Mouse (Mus musculus): Measurements from ENCODE around the gene Guca2b.
"Not testable (repeated sequence)": the region's sequence is repeated elsewhere in the genome, so short reads cannot be mapped to it uniquely, and the experiment has no call there.

The Guca2b gene

GRCm38 (mm10) chr4:119658246-119658645 lies 508 bp downstream of the Guca2b start:
- no peak for DNase-seq (ENCODE audit: extremely low read depth, insufficient read length, low spot score)

DNA sequence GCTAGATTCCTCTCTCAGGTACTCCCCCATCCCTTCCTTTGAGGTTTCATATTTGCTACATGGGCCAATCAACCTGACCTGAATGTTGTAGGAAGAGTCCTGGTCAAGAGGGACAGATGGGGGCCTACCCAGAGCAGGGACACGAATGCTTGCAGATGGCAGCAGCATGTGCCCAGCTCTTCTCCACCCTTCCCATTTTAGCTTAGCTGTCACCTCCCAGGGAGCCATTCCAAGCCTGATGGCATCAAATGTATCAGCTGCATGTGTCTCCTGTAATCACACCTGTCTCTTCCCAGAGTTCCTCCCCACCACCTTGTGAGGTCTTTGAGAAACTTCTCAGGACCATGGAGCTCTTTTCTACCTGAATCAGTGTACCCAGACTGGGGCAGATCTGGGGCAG lies 1.7 kb downstream of the Guca2b start:
- DNase-seq (ENCODE audit: extremely low read depth, insufficient read length, low spot score), result no peak

DNA sequence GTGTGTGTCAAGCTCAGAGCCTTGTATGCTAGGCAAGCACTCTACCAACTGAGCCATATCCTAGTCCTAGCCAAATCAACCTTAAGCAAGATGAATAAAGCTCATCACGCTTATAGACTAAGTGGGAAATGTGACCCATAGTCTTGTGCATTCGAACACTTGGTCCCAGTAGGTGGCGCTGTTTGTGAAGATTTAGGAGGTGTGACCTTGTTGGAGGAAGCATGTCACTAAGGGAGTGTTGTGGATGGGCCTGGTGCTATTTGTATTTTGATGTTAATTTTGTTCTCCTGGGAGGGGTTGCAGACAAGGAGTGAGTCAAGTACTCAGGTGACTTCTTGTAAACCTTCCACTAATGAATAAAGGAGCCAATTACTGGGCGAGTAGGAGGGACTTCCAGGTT lies 16.1 kb downstream of the Guca2b start:
- DNase-seq (ENCODE audit: extremely low read depth, insufficient read length, low spot score), result no peak

- DNase-seq (ENCODE audit: extremely low read depth, insufficient read length, low spot score), result no peak
Measured at GRCm38 (mm10) chr4:119638656-119639055, 20.1 kb downstream of the Guca2b start.

DNA sequence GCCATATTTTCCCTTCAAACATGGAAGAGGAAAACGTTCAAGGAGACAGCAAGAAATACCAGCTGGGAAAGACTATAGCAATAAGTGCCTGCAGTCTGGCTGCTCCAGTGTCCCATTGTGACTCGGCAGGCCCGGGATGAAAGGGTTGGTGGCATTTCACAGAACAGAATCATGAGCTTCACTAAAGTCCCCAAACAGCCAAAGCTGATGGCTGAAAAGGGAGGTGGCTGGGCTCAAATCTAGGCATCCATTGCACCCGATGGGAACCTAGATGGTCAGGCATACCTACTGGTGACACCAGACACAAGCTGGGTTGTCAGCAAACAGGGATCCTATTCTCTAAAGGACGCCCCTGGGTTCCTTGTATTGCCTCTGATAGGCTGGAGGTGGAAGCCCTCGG lies 20.8 kb downstream of the Guca2b start:
- DNase-seq (ENCODE audit: extremely low read depth, insufficient read length, low spot score), result no peak

DNA sequence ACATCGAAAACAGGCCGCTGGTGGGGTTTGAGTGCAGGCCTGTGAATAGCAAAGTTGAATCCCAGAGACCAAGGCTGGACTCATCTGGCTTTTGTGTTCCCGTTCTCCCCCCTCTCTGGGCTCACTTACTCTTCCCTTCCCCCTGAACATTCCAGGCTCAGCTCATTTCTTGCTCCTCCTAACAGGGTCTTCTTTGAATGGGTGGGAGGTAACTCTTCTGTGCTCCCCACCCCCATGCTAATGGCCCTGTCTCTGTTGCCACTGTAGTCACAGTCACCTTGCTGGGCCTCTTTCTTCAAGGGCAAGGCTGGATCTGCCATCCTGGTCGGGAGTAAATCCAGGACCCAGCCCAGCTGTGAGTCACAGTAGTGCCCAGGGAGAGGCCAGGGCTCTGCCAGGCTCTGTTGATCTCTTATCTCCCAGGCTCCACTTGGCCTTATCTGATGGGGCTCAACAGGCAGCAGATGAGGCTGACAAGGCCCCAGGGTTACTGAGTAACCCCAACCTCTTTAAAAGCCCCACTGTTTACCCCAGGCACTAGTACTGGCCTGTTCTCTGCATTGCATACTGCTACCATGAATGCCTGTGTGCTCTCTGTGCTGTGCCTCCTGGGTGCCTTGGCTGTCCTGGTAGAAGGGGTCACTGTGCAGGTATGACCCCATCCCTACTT lies 21.4 kb downstream of the Guca2b start, which contains the start of gene Guca2a:
TSS of gene Guca2a (plus strand) at position 529 of the 670 bp plus-strand sequence.
- no peak for DNase-seq (ENCODE audit: extremely low read depth, insufficient read length, low spot score)

- no peak for DNase-seq (ENCODE audit: extremely low read depth, insufficient read length, low spot score)
Measured at GRCm38 (mm10) chr4:119636731-119637130, 22.0 kb downstream of the Guca2b start.

DNA sequence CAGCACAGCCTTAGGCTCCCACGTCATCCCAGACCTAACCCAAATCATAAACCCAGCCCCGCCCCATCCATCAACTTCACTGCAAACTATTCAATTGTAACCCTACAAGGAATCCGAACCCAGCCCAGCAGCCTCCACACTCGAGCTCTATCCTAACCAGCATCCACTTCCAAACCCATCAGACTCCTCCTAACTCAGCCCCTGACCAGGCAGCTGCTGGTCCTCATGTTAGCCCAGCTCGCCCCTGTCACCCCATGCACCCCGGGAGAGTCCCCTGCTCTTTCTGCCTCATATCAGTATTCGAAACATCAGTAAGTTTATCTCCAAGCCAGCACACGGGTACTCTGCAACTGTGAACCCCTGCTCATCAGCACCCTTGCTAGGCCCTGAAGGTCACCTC lies 23.1 kb downstream of the Guca2b start:
- no peak for DNase-seq (ENCODE audit: extremely low read depth, insufficient read length, low spot score)

DNA sequence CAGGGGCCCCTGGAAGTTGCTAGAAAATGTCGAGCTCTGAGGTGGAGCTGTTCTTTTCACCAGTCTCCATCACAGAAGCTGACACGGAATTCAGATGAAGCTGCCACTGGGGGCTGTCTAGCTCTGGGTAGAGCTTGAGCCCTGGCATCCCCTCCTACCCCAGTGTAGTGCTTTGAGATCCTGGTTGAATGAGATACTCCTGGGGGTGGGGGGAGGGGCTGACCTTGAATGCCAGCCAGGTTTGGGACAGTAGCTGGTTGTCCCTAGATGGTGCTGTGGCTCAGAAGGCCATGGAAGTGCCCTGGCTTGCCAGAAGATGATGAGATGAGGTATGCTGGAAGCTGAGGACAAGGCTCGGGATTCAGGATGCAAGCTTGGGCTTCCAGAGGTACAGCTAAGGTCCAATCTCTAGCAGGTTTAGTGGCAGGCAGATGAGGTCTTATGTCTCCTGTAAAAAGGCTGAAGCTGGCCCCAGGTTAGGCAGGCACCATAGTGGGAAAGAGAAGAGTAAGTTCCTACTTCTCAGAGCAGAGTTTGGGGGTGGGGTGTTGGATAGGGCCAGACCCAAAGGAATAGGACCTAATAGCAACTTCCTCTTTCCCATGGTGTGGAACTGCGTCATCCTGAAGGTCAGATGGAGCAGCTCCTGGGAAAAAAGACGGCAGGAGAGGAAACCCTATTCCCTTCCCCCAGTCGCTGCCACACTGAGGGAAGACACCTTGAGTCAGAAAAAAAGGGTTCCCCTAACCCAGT lies 23.7 kb downstream of the Guca2b start:
- no peak for DNase-seq (ENCODE audit: extremely low read depth, insufficient read length, low spot score)

DNA sequence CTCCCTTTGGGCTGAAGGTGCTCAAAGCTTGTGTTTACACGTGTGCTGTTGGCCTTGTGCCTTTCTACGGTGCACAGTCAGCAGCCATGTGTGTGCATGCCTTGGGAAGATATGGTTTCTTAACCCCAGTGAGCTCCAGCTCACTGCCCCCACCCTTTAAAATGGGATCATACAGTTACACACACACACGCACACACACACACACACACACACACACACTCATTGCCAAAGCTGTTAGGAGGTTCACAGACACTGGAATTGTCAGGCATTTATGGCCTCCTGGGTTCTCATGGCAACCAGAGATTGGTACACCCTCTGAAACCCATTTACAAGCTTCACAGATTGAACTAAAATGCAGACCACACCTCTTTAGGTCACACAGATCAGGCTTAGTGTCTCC lies 24.8 kb downstream of the Guca2b start:
- DNase-seq (ENCODE audit: extremely low read depth, insufficient read length, low spot score), result no peak

DNA sequence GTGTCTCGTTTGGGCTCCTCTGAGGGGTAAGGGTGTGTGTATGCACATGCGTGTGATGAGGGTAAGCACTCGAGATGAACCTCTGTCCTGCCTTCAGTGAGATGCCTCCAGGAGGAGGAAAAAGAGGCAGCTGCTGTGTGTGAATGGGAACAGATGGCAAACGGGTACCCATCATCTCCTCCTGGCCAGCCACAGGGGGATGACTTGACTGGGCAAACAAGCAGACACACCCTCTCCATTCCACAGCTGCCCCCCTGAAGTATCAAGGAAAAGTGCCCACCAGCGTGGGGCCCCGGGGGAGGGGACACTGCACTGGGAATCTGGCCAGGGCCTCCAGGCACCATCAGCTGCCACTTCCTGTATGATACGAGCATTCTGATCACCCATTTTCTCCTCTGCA lies 25.4 kb downstream of the Guca2b start:
- no peak for DNase-seq (ENCODE audit: extremely low read depth, insufficient read length, low spot score)

DNA sequence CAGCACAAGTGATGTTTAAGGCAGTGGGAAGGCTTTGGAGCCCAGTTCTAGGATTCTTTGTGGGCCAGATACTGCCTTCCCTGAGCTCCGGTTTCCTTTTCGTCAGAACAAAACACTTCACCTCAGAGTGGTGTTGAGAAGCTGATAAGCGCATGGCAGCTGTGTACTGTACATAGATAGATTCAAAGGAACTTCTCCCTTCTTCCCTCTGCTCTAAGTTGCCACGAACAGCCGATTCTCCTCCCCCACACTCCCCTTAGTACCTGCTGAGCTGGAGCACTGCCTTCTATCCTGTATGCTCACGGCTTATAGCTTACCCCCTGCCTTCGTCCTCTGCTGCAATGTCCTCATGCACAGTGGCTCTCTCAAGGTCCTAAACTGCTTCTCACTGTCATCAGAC lies 26.0 kb downstream of the Guca2b start:
- DNase-seq (ENCODE audit: extremely low read depth, insufficient read length, low spot score), result no peak

- DNase-seq (ENCODE audit: extremely low read depth, insufficient read length, low spot score), result no peak
Measured at GRCm38 (mm10) chr4:119631115-119631919, 27.4 kb downstream of the Guca2b start.

- DNase-seq (ENCODE audit: extremely low read depth, insufficient read length, low spot score), result not testable (repeated sequence)
Measured at GRCm38 (mm10) chr4:119628363-119628762, 30.4 kb downstream of the Guca2b start.

DNA sequence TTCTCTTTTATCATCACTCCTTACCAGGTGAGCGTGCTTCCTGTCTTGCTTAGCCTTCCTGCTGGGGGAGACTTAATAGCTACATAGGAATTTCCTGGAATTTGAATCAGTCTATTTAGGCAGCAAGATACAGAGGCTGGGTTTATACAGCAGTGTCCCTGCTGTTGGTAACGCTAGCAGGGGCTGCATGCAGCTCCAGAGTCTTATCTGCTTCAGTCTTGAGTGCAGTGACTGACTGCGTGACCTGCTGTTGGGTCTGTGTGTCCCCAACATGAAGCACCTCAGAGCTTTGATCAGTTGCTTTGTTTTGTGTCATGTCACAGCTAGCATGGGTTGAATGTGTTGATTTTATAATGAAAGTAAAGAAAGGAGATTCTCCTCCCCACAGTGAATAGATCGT lies 31.4 kb downstream of the Guca2b start:
- DNase-seq (ENCODE audit: extremely low read depth, insufficient read length, low spot score), result no peak

DNA sequence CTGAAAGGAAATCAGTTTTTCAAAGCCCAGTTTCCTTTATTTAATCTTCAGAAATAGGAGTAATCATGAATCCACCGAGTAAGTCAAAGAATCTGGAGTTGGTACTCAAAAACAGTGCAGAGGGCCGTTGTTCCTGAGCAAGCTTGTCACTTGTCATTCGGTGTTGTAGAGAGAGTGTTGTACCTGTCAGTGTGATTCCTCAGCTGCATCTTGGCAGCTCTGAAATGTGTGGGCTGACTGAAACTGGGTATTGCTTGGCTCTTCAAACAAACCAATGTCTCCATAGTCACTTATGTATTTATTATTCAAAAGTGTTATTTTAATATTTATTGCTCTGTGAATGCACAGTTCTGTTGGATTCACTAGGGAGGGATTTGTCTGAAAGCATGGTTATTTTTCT lies 31.9 kb downstream of the Guca2b start:
- DNase-seq (ENCODE audit: extremely low read depth, insufficient read length, low spot score), result no peak

GRCm38 (mm10) chr4:119626081-119626645 lies 32.6 kb downstream of the Guca2b start:
- no peak for DNase-seq (ENCODE audit: extremely low read depth, insufficient read length, low spot score)

DNA sequence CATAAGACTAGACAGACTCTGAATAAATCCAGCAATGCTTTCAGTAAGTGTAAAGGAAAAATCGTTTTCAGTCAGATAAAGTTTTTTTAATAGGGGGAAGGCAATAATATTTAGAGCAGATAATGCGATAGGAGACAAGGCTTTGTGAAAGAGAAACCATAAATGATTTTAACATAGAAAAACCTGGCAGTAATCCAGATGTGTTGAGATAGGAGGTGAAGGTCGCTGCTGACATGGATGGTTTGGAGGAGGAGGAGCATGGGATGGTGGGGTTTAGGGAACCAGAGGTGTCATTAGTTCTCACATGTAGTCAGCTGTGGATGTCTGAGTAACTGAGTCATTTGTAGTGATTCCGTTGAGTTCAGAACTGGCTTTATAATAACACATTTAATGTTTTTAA lies 44.0 kb downstream of the Guca2b start:
- DNase-seq (ENCODE audit: extremely low read depth, insufficient read length, low spot score), result no peak

GRCm38 (mm10) chr4:119614078-119614477 lies 44.7 kb downstream of the Guca2b start:
- DNase-seq (ENCODE audit: extremely low read depth, insufficient read length, low spot score), result no peak

DNA sequence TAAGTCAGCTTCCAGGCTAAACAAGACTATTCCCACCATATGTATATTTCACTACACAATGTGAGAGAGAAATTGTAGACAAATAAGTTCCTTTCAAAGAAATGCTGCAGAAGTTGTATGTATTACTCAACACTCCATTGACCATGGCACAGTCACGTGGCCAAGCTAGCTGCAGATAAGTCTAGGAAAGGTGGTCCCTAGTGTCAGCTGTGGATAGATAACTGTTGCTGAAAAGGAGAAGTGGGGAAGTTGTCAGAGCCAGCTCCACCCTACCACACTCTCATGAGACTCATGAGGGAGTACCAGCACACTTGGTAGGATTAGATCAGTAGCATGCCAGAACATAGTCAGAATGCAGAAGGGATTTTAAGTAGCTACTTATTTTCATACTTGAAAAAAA lies 49.3 kb downstream of the Guca2b start:
- no peak for DNase-seq (ENCODE audit: extremely low read depth, insufficient read length, low spot score)
